Mouse (Mus musculus): ENCODE measurements around the gene Msi2. TPM values are rescaled to one million over a fixed set of nuclear protein-coding genes. Genes with fewer than 3 reads are reported as not detected.

The Msi2 gene
- total RNA-seq, 2 experiments from 2014 or later, result 218 to 219 TPM

- no peak for DNase-seq
- intact Hi-C loops (cut with DNase I), result loop anchor here (2.0 kb wide), 1 partner anchor 15 kb away; no protein-coding TSS in a partner anchor
These were observed 120.0 kb downstream of the Msi2 start for GRCm38 (mm10) chr11:88598150-88598847.

GRCm38 (mm10) chr11:88595616-88596015 is 122.7 kb downstream of the Msi2 start:
- intact Hi-C loops (cut with DNase I), result no loop called here
- DNase-seq, result no peak

- no peak for DNase-seq
- intact Hi-C loops (cut with DNase I), result no loop called here
These were observed 123.3 kb downstream of the Msi2 start for GRCm38 (mm10) chr11:88594804-88595611.

- no peak for DNase-seq
- intact Hi-C loops (cut with DNase I), result no loop called here
These were observed 124.3 kb downstream of the Msi2 start for GRCm38 (mm10) chr11:88594010-88594409.

GRCm38 (mm10) chr11:88592099-88592498 is 126.2 kb downstream of the Msi2 start:
- intact Hi-C loops (cut with DNase I), result no loop called here
- no peak for DNase-seq

- intact Hi-C loops (cut with DNase I), result no loop called here
- no peak for DNase-seq
These were observed 127.7 kb downstream of the Msi2 start for GRCm38 (mm10) chr11:88590647-88591046.

- intact Hi-C loops (cut with DNase I), result no loop called here
- no peak for DNase-seq
These were observed 128.7 kb downstream of the Msi2 start for GRCm38 (mm10) chr11:88589641-88590040.

GRCm38 (mm10) chr11:88588688-88589210 is 129.6 kb downstream of the Msi2 start:
- DNase-seq, result no peak
- intact Hi-C loops (cut with DNase I), result no loop called here

GRCm38 (mm10) chr11:88587710-88588109 is 130.6 kb downstream of the Msi2 start:
- intact Hi-C loops (cut with DNase I), result no loop called here
- DNase-seq, result no peak

- no peak for DNase-seq
- intact Hi-C loops (cut with DNase I), result no loop called here
These were observed 132.4 kb downstream of the Msi2 start for GRCm38 (mm10) chr11:88585880-88586279.

- DNase-seq, result peak in 1 of 2 experiments; percentile 59
- intact Hi-C loops (cut with DNase I), result no loop called here
These were observed 133.1 kb downstream of the Msi2 start for GRCm38 (mm10) chr11:88585171-88585632.

- intact Hi-C loops (cut with DNase I), result loop anchor here (2.0 kb wide), 1 partner anchor 15 kb away; no protein-coding TSS in a partner anchor
- no peak for DNase-seq
These were observed 134.4 kb downstream of the Msi2 start for GRCm38 (mm10) chr11:88583866-88584265.

- no peak for DNase-seq
- intact Hi-C loops (cut with DNase I), result loop anchor here (2.0 kb wide), 1 partner anchor 15 kb away; no protein-coding TSS in a partner anchor
These were observed 135.0 kb downstream of the Msi2 start for GRCm38 (mm10) chr11:88583259-88583833.

- intact Hi-C loops (cut with DNase I), result loop anchor here (2.0 kb wide), 1 partner anchor 16 kb away; no protein-coding TSS in a partner anchor
- no peak for DNase-seq
These were observed 135.5 kb downstream of the Msi2 start for GRCm38 (mm10) chr11:88582781-88583180.

- DNase-seq, result no peak
- intact Hi-C loops (cut with DNase I), result loop anchor here (2.0 kb wide), 1 partner anchor 17 kb away; no protein-coding TSS in a partner anchor
These were observed 136.1 kb downstream of the Msi2 start for GRCm38 (mm10) chr11:88582021-88582707.

- intact Hi-C loops (cut with DNase I), result no loop called here
- no peak for DNase-seq
These were observed 136.9 kb downstream of the Msi2 start for GRCm38 (mm10) chr11:88581375-88581774.

GRCm38 (mm10) chr11:88578700-88579099 is 139.6 kb downstream of the Msi2 start:
- DNase-seq, result no peak
- intact Hi-C loops (cut with DNase I), result no loop called here

GRCm38 (mm10) chr11:88577076-88577475 is 141.2 kb downstream of the Msi2 start:
- intact Hi-C loops (cut with DNase I), result no loop called here
- no peak for DNase-seq

GRCm38 (mm10) chr11:88576233-88576998 is 141.9 kb downstream of the Msi2 start:
- intact Hi-C loops (cut with DNase I), result no loop called here
- no peak for DNase-seq

All from heart, postnatal 10 days (tissue).